In the genomic region with DNA sequence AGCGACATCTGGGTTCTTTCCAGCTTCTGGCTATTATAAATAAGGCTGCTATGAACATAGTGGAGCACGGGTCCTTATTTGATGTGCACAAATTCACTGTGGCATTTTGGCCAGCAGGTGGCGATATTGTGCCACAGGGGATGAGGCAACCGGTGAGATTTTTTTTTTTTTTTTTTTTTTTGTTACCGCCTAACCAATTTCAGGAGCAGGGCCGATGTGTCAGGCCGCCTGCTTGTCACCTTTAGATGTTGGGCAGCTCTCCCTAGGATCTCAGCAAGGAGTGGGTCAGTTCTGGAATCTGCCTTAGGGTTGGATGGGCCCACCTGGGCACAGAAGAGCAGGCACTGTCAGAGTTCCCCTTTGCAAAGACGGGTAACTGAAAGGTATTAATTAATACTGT, we compare ENCODE assay signal across 8 mouse cellular contexts.
DNase-seq lines count a peak whose midpoint lies in the region; ATAC-seq and TF ChIP-seq lines count a peak whose summit lies in the region.

No protein-coding gene starts in this region.

- H3K4me2 ChIP-seq in kidney, embryonic 14.5 days (replicated peaks; ENCODE audit: low read depth, low read length): no peak overlapping the region
- H3K4me2 ChIP-seq in hindbrain, embryonic 13.5 days: no peak overlapping the region

- H3K4me1 ChIP-seq in kidney, adult 2 months (ENCODE audit: control insufficient read depth, insufficient read depth, low read length): no peaks in the 10 kb centered on the region
- no peaks in the 10 kb centered on the region for H3K4me1 ChIP-seq in kidney, embryonic 14.5 days (ENCODE audit: control insufficient read depth, insufficient read depth, low read length)
- H3K4me1 ChIP-seq in hindbrain, embryonic 13.5 days (replicated peaks): no peaks in the 10 kb centered on the region
- no peaks in the 10 kb centered on the region for H3K4me1 ChIP-seq in liver, adult 2 months (ENCODE audit: control insufficient read depth, insufficient read depth, low read length)
- H3K4me1 ChIP-seq in olfactory bulb, adult 2 months (ENCODE audit: control insufficient read depth, insufficient read depth, low read length): peaks cover 2% of the 10 kb centered on the region; the same call in 1 of the 2 replicates

- H3K9ac ChIP-seq in kidney, embryonic 14.5 days (ENCODE audit: low read depth, low read length): no peak overlapping the region
- H3K9ac ChIP-seq in hindbrain, embryonic 13.5 days: peak overlapping the region; percentile 13; the same call in 1 of the 2 replicates
- H3K9ac ChIP-seq in liver, adult 2 months (ENCODE audit: low read depth, low read length): no peak overlapping the region

- H3K79me2 ChIP-seq in liver, adult 2 months (ENCODE audit: control insufficient read depth, insufficient read depth, low read length): no peaks in the 10 kb centered on the region

- ATAC-seq in kidney, embryonic 14.5 days (ENCODE audit: low FRiP score, low TSS enrichment): no peak; the same call in 1 of the 2 replicates
- ATAC-seq in hindbrain, embryonic 13.5 days (ENCODE audit: low FRiP score): no peak

- H3K27ac ChIP-seq in kidney, adult 2 months (ENCODE audit: insufficient read depth, low read depth, low read length): no peak overlapping the region
- H3K27ac ChIP-seq in kidney, embryonic 14.5 days (ENCODE audit: low read depth, low read length): no peak overlapping the region
- H3K27ac ChIP-seq in hindbrain, embryonic 13.5 days: no peak overlapping the region
- no peak overlapping the region for H3K27ac ChIP-seq in liver, adult 2 months (replicated peaks; ENCODE audit: insufficient read depth, low read depth, low read length)
- H3K27ac ChIP-seq in olfactory bulb, adult 2 months (ENCODE audit: insufficient read depth, low read depth, low read length): no peak overlapping the region

- no peaks in the 10 kb centered on the region for H3K36me3 ChIP-seq in kidney, adult 2 months (ENCODE audit: control insufficient read depth, insufficient read depth, low read length)
- H3K36me3 ChIP-seq in kidney, embryonic 14.5 days (ENCODE audit: control insufficient read depth, insufficient read depth, low read length): no peaks in the 10 kb centered on the region
- no peaks in the 10 kb centered on the region for H3K36me3 ChIP-seq in hindbrain, embryonic 13.5 days
- H3K36me3 ChIP-seq in liver, adult 2 months (ENCODE audit: control insufficient read depth, insufficient read depth, low read length): no peaks in the 10 kb centered on the region

- H3K27me3 ChIP-seq in kidney, adult 2 months (replicated peaks; ENCODE audit: control insufficient read depth, insufficient read depth, low read length): no peaks in the 10 kb centered on the region
- H3K27me3 ChIP-seq in kidney, embryonic 14.5 days (ENCODE audit: control insufficient read depth, insufficient read depth, low read length): no peaks in the 10 kb centered on the region
- H3K27me3 ChIP-seq in hindbrain, embryonic 13.5 days: no peaks in the 10 kb centered on the region
- no peaks in the 10 kb centered on the region for H3K27me3 ChIP-seq in liver, adult 2 months (ENCODE audit: control insufficient read depth, insufficient read depth, low read length)

- peak; percentile 70 for TF ChIP-seq CTCF in kidney, adult 2 months (conservative IDR thresholded peaks at IDR 0.05; ENCODE audit: insufficient read depth, insufficient read length, low read depth, low read length)
- TF ChIP-seq CTCF in liver, adult 2 months (IDR thresholded peaks at IDR 0.05; ENCODE audit: low read depth, low read length): peak; percentile 63; the same call in 1 of the 2 replicates
- TF ChIP-seq CTCF in olfactory bulb, adult 2 months (IDR thresholded peaks at IDR 0.05; ENCODE audit: insufficient read depth, low read depth, low read length): peak; percentile 41; the same call in 1 of the 2 replicates

- no peaks in the 10 kb centered on the region for H3K9me3 ChIP-seq in kidney, embryonic 14.5 days (ENCODE audit: control insufficient read depth, low read length)
- 0 out of 2 replicates have a peak, but pooled peaks cover 6% of the 10 kb centered on the region for H3K9me3 ChIP-seq in hindbrain, embryonic 13.5 days

- peak; percentile 68 for DNase-seq in kidney, adult 2 months
- DNase-seq in adrenal gland, adult 8-10 months: peak; percentile 19
- DNase-seq in embryo, embryonic 10.5 days (ENCODE audit: low spot score): peak; percentile 85
- peak; percentile 33 for DNase-seq in liver, adult 2 months (ENCODE audit: extremely low read depth, low read depth, low spot score)
- peak; percentile 58 for DNase-seq in urinary bladder, adult 2 months (ENCODE audit: low spot score)

- WGBS in kidney, adult 2 months: 13% methylated on average over 8 of the region's 8 CpGs
- 11% methylated on average over 8 of the region's 8 CpGs for WGBS in kidney, embryonic 14.5 days
- 13% methylated on average over 8 of the region's 8 CpGs for WGBS in hindbrain, embryonic 13.5 days
- 13% methylated on average over 8 of the region's 8 CpGs for WGBS in liver, adult 2 months
- 7% methylated on average over 8 of the region's 8 CpGs for WGBS in olfactory bulb, adult 2 months

- no peak overlapping the region for H3K4me3 ChIP-seq in kidney, adult 2 months (ENCODE audit: insufficient read depth, low read depth, low read length)
- no peak overlapping the region for H3K4me3 ChIP-seq in kidney, embryonic 14.5 days (ENCODE audit: low read length)
- no peak overlapping the region for H3K4me3 ChIP-seq in hindbrain, embryonic 13.5 days
- H3K4me3 ChIP-seq in liver, adult 2 months (ENCODE audit: insufficient read depth, low read depth, low read length): no peak overlapping the region
- no peak overlapping the region for H3K4me3 ChIP-seq in olfactory bulb, adult 2 months (ENCODE audit: insufficient read depth, low read depth, low read length)

- no peak for TF ChIP-seq POLR2A in kidney, adult 2 months (IDR thresholded peaks at IDR 0.05; ENCODE audit: low read depth, low read length)
- TF ChIP-seq POLR2A in liver, adult 2 months (IDR thresholded peaks at IDR 0.05; ENCODE audit: extremely low read depth, insufficient read depth, low read length): no peak
- TF ChIP-seq POLR2A in olfactory bulb, adult 2 months (IDR thresholded peaks at IDR 0.05; ENCODE audit: insufficient read depth, low read depth, low read length): no peak

Comparison
In these comparisons a context has a peak if more than half of its experiments do, and no peak if none do; other contexts are left out.
1. DNase-seq: peak in every context shown above with its lines; median percentile 85 in embryo, embryonic 10.5 days; 68 in kidney, adult 2 months; 58 in urinary bladder, adult 2 months; 33 in liver, adult 2 months; 19 in adrenal gland, adult 8-10 months.